Mouse (Mus musculus) lung, adult 2 months (tissue): Measurements from ENCODE around the gene Trex2. TPM values are rescaled to one million over a fixed set of nuclear protein-coding genes. Genes with fewer than 3 reads are reported as not detected.
"Not testable (repeated sequence)": the region's sequence is repeated elsewhere in the genome, so short reads cannot be mapped to it uniquely, and the experiment has no call there.

ENCODE experiments used
- DNase-seq: peaks from one replicate; pipeline ENCODE4 v3.0.0; 2022
- H3K4me1 ChIP-seq: fragments of 200-500 bp; 2 replicates; pipeline ENCODE4 v1.6.1; 2011; ENCODE audit warnings: low read length; ENCODE audit not compliant: control insufficient read depth, insufficient read depth
- H3K4me3 ChIP-seq: fragments of 200-500 bp; replicated peaks from 2 replicates; pipeline ENCODE3; 2011; ENCODE audit warnings: low read depth, mild to moderate bottlenecking, control low read depth, low read length; ENCODE audit errors: extremely low read depth
- CTCF ChIP-seq: fragments of 200-500 bp; IDR thresholded peaks from 2 replicates; pipeline ENCODE4 v1.5.1; 2011; ENCODE audit warnings: mild to moderate bottlenecking, low read length, control low read depth; ENCODE audit not compliant: insufficient read depth
- POLR2A ChIP-seq: fragments of 200-500 bp; IDR thresholded peaks from 2 replicates; pipeline ENCODE4 v1.6.1; 2011; ENCODE audit warnings: low read depth, mild to moderate bottlenecking, control low read depth, low read length, borderline replicate concordance; ENCODE audit errors: extremely low read depth
- WGBS: fragments of 180-500 bp; shearing (Covaris S2); methylation state at CpG from one replicate; pipeline ENCODE4 v1.1.7; 2018; 5-methylcytosine and 5-hydroxymethylcytosine counted together
- polyA plus RNA-seq: library from polyadenylated mRNA; depleted of rRNA; stranded (reverse); fragments of >200 nt; gene quantifications from 2 replicates; pipeline ENCODE4 v1.2.3, GENCODE M21; 2012

Trex2 gene
- polyA plus RNA-seq, 1 experiment: 115 TPM

DNA sequence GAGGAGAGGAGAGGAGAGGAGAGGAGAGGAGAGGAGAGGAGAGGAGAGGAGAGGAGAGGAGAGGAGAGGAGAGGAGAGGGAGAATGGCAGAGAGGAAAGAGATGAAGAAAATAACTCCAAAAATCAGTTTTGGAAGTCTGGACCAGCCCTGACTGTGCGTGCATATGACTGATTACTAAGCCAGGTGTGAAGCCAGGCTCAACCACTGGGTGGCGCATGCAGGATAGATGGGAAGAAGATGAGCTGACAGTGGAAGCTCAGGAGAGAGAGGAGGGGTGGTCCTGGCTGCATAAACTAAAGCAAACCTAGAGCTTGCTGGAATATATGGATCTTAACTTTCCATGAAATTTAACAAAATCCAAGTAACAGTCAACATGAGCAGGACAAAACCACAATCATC is 16.8 kb upstream of the Trex2 start:
- DNase-seq: peak; percentile 50
- Histone ChIP-seq H3K4me3 (no peak overlapping the region), H3K4me1 (no peaks in the 10 kb centered on the region)
- WGBS: 28% methylated on average over 2 of the region's 2 CpGs
- TF ChIP-seq POLR2A: no peak
- peak; percentile 87 for TF ChIP-seq CTCF

DNA sequence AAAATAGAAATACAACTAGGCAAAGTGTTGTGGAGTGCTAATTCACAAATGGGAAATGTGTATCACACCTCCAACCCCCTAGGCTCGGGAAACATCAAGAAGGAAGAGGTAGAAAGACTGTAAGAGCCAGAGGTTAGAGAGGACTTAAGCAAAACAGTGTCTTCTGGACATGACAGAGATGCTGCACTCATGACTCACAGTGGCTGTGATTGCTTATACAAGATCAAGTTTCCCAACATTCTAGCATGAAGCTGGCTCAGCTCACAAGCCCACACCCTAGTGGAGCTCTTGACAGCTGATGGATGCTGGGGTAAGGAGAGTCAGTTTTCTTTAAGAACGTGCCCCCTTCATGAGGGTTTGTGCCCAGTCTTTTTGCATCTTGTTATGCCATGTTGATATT is 6.3 kb upstream of the Trex2 start:
- Histone ChIP-seq H3K4me3 (no peak overlapping the region), H3K4me1 (no peaks in the 10 kb centered on the region)
- no peak for DNase-seq
- WGBS: 40% methylated on average over 2 of the region's 2 CpGs
- no peak for TF ChIP-seq POLR2A
- TF ChIP-seq CTCF: no peak

DNA sequence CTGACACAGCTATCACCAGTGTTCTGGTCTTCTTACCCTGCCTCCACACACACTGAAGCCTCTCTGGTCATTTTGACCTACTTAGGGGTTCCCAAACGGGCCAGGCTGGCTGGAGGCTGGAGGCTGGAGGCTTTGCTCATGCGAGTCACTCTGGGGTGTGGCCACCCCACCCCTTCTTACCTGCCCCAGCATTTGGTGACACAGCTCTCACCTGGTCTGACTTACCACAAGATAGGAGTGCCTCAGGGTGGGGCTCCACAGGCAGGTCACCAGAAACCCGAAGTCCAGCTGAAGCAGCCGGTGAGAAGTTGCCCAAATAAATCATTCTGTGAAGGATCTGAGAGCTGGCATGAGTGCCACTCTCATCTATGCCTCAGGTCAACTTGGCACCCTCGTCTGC is 2.3 kb downstream of the Trex2 start:
- WGBS: 63% methylated on average over 5 of the region's 5 CpGs
- TF ChIP-seq POLR2A (no peak), CTCF (no peak)
- Histone ChIP-seq H3K4me1 (no peaks in the 10 kb centered on the region), H3K4me3 (no peak overlapping the region)
- no peak for DNase-seq

DNA sequence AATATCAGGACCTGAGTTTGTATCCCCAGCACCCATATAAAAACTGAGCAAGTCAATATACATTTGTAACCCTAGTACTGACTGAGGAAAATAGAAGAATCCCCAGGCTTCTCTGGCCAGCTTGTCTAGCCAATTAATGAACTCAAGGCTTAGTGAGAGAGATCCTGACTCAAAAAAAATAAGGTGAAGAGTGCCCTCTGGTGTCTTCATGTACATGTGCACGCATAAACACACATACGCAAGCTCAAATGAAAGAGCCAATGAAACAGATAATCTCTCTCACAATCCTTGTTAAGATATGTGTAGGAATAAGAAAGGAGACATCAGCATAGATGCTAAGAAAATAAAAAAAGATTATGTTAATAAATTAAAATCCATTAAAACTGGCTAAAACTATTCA is 5.1 kb downstream of the Trex2 start:
- no peak for DNase-seq
- TF ChIP-seq POLR2A: no peak
- no peak for TF ChIP-seq CTCF
- 83% methylated on average over 2 of the region's 2 CpGs for WGBS

DNA sequence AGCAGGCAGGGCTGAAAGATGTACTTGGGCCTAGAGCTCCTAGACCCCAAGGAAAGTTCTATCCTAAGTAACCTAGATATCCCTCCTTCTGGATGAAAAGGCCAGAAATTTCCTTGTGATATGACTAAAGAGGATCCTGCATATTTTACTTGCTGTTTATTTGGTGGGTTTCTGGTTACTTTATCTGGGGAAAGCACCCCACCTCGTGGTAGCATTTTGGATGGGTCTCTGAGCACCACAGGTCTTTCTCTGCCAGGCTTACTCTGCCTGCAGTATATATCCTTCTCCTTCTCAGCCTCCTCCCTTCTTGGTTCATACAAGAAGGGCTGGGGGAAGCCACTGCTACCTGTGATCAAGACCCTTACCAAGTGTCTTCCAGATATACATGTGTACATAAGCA is 22.4 kb downstream of the Trex2 start:
- TF ChIP-seq CTCF (no peak), POLR2A (no peak)
- Histone ChIP-seq H3K4me3 (no peak overlapping the region), H3K4me1 (no peaks in the 10 kb centered on the region)
- no peak for DNase-seq
- 24% methylated on average over 1 of the region's 1 CpGs for WGBS

More for the DNA sequence above, 5.1 kb downstream of the Trex2 start:
- H3K4me3 ChIP-seq: no peak overlapping the region
- no peaks in the 10 kb centered on the region for H3K4me1 ChIP-seq

DNA sequence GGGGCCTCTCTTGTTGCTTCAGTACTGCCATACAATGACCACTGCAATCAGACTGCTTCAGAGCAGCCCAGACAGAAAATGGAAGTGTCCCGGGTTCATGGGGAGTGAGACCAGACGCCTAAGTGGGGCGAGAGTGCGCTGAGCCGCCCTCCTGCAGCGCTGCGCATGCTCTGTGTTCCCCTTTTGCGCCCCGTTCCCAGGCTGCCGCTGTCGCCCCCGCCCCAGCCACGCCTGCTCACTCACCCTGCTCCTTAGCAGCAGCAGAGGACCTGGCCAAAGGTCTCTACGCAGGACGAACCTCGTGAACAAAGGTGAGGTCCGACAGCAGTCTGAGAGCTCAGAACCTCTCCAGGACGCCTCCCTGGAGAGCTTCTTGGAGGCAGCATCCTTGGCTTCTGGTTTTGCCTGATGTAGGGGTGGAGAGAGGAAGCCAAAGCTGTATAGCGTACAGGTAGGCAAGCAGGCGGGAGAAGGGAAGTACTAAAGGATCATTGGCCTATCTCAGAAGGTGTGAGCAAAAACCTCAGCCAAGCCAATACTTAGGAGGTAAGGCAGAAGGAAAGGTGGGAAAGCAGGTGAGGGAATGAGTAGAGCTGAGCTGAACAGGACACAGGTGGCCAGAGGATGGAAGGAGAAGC is 24.1 kb downstream of the Trex2 start, which contains the start of gene Zfp92:
Zfp92 (plus strand) TSS at position 217 of the 638 bp plus-strand sequence.
- no peaks in the 10 kb centered on the region for H3K4me1 ChIP-seq
- H3K4me3 ChIP-seq: no peak within 1 kb of the TSS
- no peak for DNase-seq
- WGBS: 29% methylated on average over 20 of the region's 20 CpGs
- TF ChIP-seq POLR2A (no peak), CTCF (no peak)

DNA sequence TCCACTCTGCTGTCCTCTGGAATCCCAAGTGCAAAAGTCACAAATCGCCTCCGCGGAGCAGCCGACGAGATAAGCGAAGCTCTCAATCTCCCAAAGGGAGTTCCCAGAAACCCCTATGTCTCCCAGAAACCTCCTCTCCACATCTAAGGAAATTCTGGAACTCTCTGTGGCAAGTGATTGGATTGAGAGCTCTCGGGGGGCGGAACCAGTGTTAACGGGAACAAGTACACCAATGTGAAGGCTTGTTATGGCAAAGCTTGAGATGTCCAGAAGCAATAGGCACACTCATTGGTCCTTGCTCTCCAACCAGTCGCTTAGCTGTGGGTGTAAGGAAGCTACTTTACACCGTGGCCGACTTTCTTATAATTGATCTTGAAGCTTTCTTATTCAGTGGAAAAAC is 33.5 kb downstream of the Trex2 start:
- no peak for DNase-seq
- TF ChIP-seq CTCF (no peak), POLR2A (no peak)
- Histone ChIP-seq H3K4me3 (no peak overlapping the region), H3K4me1 (no peaks in the 10 kb centered on the region)
- WGBS: 91% methylated on average over 12 of the region's 12 CpGs

DNA sequence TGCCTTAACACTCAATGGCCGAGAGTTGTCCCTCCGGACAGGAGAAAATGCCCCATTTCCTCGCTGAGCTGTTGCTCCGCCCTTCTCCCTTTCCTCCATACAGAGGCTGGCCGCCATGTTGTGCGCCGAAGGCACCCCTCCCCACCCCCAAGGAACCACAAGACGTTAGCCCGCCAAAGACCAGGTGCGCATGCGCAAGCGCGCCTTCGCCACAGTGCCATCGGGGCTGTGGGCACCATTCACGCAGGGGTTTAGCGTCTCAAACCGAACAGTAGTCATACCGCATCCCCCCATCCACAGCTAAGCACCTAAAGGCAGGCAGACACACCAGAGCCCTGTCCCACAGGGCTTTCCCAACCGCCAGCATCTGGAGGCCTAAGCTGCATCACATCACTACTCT is 34.2 kb downstream of the Trex2 start:
- no peak for TF ChIP-seq POLR2A
- TF ChIP-seq CTCF: no peak
- no peaks in the 10 kb centered on the region for H3K4me1 ChIP-seq
- H3K4me3 ChIP-seq: no peak overlapping the region
- WGBS: 81% methylated on average over 20 of the region's 20 CpGs
- no peak for DNase-seq

DNA sequence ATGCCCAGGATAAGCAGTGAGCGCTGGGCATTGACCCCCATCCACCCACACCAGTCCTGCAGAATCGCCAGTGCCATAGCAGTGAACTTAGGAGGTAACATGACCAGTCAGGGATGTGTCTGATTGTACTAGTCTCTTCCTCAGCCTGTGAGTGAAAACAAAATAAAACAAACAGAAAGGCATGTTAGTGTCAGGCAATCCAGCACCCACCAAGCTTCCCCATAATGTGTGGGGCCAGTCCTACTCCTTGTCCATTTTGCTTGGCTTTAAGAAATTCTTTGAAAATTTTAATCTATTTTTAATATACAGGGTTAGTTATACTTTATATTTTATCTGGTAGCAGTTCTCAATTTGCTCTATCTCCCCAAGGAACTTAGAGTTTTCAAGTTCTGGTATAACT is 36.5 kb downstream of the Trex2 start, which contains the start of gene Gm18336:
Gm18336 (minus strand) TSS at position 101 of the 400 bp plus-strand sequence.
- 73% methylated on average over 2 of the region's 2 CpGs for WGBS
- not testable (repeated sequence) for H3K4me3 ChIP-seq, H3K4me1 ChIP-seq, DNase-seq

DNA sequence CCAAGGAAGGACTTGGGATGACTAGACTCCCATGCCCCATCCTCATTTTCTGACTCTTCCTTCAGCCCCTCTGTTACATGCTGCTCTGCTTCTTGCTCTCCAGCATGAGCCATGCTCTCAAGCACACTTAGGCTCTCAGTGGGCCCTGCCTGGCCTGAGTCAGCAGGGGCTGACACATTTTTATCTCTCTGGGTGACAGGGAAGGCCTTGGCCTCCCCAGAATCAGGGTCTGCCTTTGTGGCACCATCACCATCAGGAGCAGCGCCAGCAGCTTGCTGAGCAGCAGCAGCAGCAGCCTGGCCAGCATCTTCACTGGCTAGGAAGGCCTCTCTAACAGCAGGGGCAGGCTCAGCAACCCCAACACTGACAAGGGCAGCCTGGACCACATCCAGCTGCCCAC is 38.7 kb downstream of the Trex2 start:
- WGBS: 92% methylated on average over 1 of the region's 1 CpGs
- DNase-seq: no peak
- no peaks in the 10 kb centered on the region for H3K4me1 ChIP-seq
- no peak for TF ChIP-seq CTCF
- no peak for TF ChIP-seq POLR2A
- H3K4me3 ChIP-seq: no peak overlapping the region
